Mouse (Mus musculus) liver, adult 2 months (tissue): ENCODE data around the gene Gon7. TPM values are rescaled to one million over a fixed set of nuclear protein-coding genes. Genes with fewer than 3 reads are reported as not detected.

ENCODE experiments used
- DNase-seq: peaks from one replicate; pipeline ENCODE4 v3.0.0-alpha.2; 2011; ENCODE audit warnings: low read depth, low spot score; ENCODE audit errors: extremely low read depth
- H3K27ac ChIP-seq: fragments of 200-500 bp; replicated peaks from 2 replicates; pipeline ENCODE4 v1.5.1; 2012; ENCODE audit warnings: low read depth, mild to moderate bottlenecking, control low read depth, inconsistent platforms, low read length; ENCODE audit not compliant: insufficient read depth
- H3K27me3 ChIP-seq: fragments of 200-500 bp; 2 replicates; pipeline ENCODE4 v1.6.1; 2012; ENCODE audit warnings: mild to moderate bottlenecking, moderate library complexity, low read length, inconsistent platforms; ENCODE audit not compliant: control insufficient read depth, insufficient read depth
- H3K36me3 ChIP-seq: fragments of 200-500 bp; 2 replicates; pipeline ENCODE4 v1.6.1; 2012; ENCODE audit warnings: low read length, inconsistent platforms; ENCODE audit not compliant: control insufficient read depth, insufficient read depth
- H3K4me1 ChIP-seq: fragments of 200-500 bp; 2 replicates; pipeline ENCODE4 v1.6.1; 2011; ENCODE audit warnings: low read length; ENCODE audit not compliant: control insufficient read depth, insufficient read depth
- H3K4me3 ChIP-seq: fragments of 200-500 bp; 2 replicates; pipeline ENCODE4 v1.5.1; 2011; ENCODE audit warnings: low read depth, mild to moderate bottlenecking, control low read depth, low read length, moderate library complexity; ENCODE audit not compliant: insufficient read depth
- H3K79me2 ChIP-seq: fragments of 200-500 bp; 2 replicates; pipeline ENCODE4 v1.6.1; 2012; ENCODE audit warnings: inconsistent platforms, mild to moderate bottlenecking, low read length, moderate library complexity; ENCODE audit not compliant: control insufficient read depth, insufficient read depth
- H3K9ac ChIP-seq: fragments of 200-500 bp; 2 replicates; pipeline ENCODE4 v1.6.1; 2012; ENCODE audit warnings: low read depth, mild to moderate bottlenecking, control low read depth, inconsistent platforms, low read length
- CTCF ChIP-seq: fragments of 200-500 bp; IDR thresholded peaks from 2 replicates; pipeline ENCODE4 v1.5.1; 2011; ENCODE audit warnings: low read depth, low read length, control low read depth
- POLR2A ChIP-seq: fragments of 200-500 bp; IDR thresholded peaks from 2 replicates; pipeline ENCODE4 v1.6.1; 2011; ENCODE audit warnings: low read length, control low read depth; ENCODE audit not compliant: insufficient read depth; ENCODE audit errors: extremely low read depth
- WGBS: fragments of 180-500 bp; shearing (Covaris S2); methylation state at CpG from one replicate; pipeline ENCODE4 v1.1.7; 2018; 5-methylcytosine and 5-hydroxymethylcytosine counted together
- polyA plus RNA-seq: library from polyadenylated mRNA; depleted of rRNA; stranded (reverse); fragments of >200 nt; gene quantifications from 2 replicates; pipeline ENCODE4 v1.2.3, GENCODE M21; 2012; rRNA removed
- total RNA-seq: library from RNA; depleted of rRNA; stranded (reverse); fragments of >200 nt; gene quantifications from 2 replicates; pipeline ENCODE4 v1.2.3, GENCODE M21; 2014; rRNA removed

Gon7 gene
- total and polyA plus RNA-seq, 2 experiments, result 5.6 to 11.5 TPM

DNA sequence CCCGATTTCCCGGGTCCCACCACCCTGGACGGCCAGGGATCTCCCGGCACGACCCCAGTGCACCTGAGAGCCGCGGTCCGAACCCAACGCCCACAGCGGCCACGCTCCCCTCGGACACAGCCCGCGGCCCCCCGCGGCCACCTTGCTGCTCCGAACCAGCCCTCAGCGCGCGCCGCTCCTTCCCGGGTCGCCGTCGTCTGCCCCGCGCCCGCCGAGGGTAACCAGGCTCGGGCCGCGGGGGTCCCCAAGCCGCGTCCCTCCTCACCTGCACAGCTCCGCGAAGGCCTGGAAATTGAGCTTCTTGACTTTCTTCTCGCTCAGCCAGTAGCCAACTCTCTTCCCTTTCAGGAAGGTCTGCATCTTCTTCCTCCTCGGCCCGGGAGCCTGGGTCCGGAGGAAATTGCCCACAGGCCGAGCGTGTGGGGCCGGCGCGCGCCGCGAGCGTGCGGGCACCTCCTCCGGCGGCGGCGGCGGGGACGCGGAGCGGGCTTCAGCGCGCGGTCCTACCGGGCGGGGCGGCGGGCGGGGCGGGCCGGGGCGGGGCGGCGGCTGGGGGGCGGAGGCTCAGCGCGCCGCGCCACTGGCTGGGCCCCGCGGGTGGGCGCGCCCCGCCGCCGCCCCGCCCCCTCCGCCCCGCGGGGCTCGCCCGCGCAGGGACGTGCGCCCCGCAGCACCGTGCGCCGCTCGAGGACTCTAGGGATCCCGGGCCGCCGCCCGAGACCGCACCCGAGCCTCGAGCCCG lies 53.0 kb downstream of the Gon7 start, which contains the start of gene Itpk1:
Itpk1 (minus strand) TSS at position 474 of the 742 bp plus-strand sequence.
- TF ChIP-seq POLR2A (0 out of 2 replicates have a peak, but pooled peaks have one; percentile 28), CTCF (no peak)
- Histone ChIP-seq H3K27me3 (no peaks in the 10 kb centered on the region), H3K4me1 (peaks cover 10% of the 10 kb centered on the region), H3K27ac (peak within 1 kb of the TSS; percentile 78), H3K36me3 (no peaks in the 10 kb centered on the region), H3K79me2 (peaks cover 17% of the 10 kb centered on the region; the same call in 1 of the 2 replicates), H3K4me3 (peak within 1 kb of the TSS; percentile 89), H3K9ac (peak within 1 kb of the TSS; percentile 93)
- DNase-seq, result no peak
- WGBS, result under 1% methylated on average over 76 of the region's 105 CpGs

DNA sequence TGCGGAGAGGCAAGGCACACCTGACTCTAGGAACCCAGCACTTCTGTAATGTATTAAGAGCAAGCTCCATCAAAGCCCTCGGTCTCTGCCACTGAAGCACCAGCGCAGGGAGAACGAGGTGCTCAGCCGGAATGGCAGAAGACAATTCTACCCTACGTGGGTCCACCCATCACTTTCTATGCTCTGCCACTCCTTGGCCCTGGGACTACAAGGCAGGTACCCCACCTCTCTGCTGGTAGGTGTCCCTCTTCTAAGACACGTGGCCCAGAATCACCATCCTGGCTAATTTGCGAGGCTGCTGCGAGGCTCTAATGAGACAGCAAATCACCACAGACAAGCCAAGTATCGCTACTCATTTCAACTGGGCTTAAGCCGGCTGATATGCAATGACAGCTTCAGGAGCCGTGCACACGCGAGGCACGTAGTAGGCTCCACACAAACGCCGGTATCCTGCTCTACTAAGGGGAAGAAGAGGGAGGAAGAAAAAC lies 53.6 kb downstream of the Gon7 start:
- peaks cover 17% of the 10 kb centered on the region; the same call in 1 of the 2 replicates for H3K79me2 ChIP-seq
- H3K27me3 ChIP-seq, result no peaks in the 10 kb centered on the region
- H3K4me3 ChIP-seq, result peak overlapping the region; percentile 74
- peak overlapping the region; percentile 79 for H3K9ac ChIP-seq
- peak overlapping the region; percentile 36 for H3K27ac ChIP-seq
- H3K36me3 ChIP-seq, result no peaks in the 10 kb centered on the region
- DNase-seq, result no peak
- peaks cover 10% of the 10 kb centered on the region for H3K4me1 ChIP-seq
- 21% methylated on average over 17 of the region's 17 CpGs for WGBS
- TF ChIP-seq POLR2A, result no peak
- no peak for TF ChIP-seq CTCF

GRCm38 (mm10) chr12:102703441-102703840 lies 54.2 kb downstream of the Gon7 start:
- peak overlapping the region; percentile 31; the same call in 1 of the 2 replicates for H3K4me3 ChIP-seq
- 76% methylated on average over 6 of the region's 6 CpGs for WGBS
- TF ChIP-seq CTCF, result no peak
- TF ChIP-seq POLR2A, result no peak

More at GRCm38 (mm10) chr12:102703441-102703840, 54.2 kb downstream of the Gon7 start:
- DNase-seq, result no peak
- Histone ChIP-seq H3K79me2 (peaks cover 22% of the 10 kb centered on the region; the same call in 1 of the 2 replicates), H3K27ac (no peak overlapping the region), H3K9ac (no peak overlapping the region), H3K27me3 (no peaks in the 10 kb centered on the region), H3K4me1 (peaks cover 10% of the 10 kb centered on the region), H3K36me3 (no peaks in the 10 kb centered on the region)

Other genes starting within 250 kb of the Gon7 start
- 1.8 TPM in 1 of 2 replicates, not detected in the other for gene Chga, start 202.8 kb downstream of the Gon7 start, total RNA-seq
- gene Chga, start 202.8 kb downstream of the Gon7 start, polyA plus RNA-seq, result 0.42 TPM in 1 of 2 replicates, not detected in the other
- gene Itpk1, start 52.9 kb downstream of the Gon7 start, total RNA-seq, result 7.9 and 8.3 TPM in 2 replicates
- gene Itpk1, start 52.9 kb downstream of the Gon7 start, polyA plus RNA-seq, result 21.0 and 22.8 TPM in 2 replicates
- gene Moap1, start 14.1 kb downstream of the Gon7 start, total RNA-seq, result 0.54 and 1.0 TPM in 2 replicates
- gene Moap1, start 14.1 kb downstream of the Gon7 start, polyA plus RNA-seq, result 0.15 and 0.37 TPM in 2 replicates
- gene Tmem251, start 14.0 kb downstream of the Gon7 start, total RNA-seq, result 1.8 and 2.0 TPM in 2 replicates
- gene Tmem251, start 14.0 kb downstream of the Gon7 start, polyA plus RNA-seq, result 1.2 and 1.6 TPM in 2 replicates
- not detected in 2 replicates for gene Gm28051, start within 50 bp of the Gon7 start, total RNA-seq
- not detected in 2 replicates for gene Gm28051, start within 50 bp of the Gon7 start, polyA plus RNA-seq
- 15.1 and 15.3 TPM in 2 replicates for gene Ubr7, start 164 bp upstream of the Gon7 start, total RNA-seq
- gene Ubr7, start 164 bp upstream of the Gon7 start, polyA plus RNA-seq, result 6.0 and 6.5 TPM in 2 replicates
- 1.5 and 1.8 TPM in 2 replicates for gene Gm20604, start 869 bp upstream of the Gon7 start, total RNA-seq
- gene Gm20604, start 869 bp upstream of the Gon7 start, polyA plus RNA-seq, result 0.94 and 1.1 TPM in 2 replicates
- 15.5 and 17.6 TPM in 2 replicates for gene Btbd7, start 120.7 kb upstream of the Gon7 start, total RNA-seq
- 4.2 and 4.7 TPM in 2 replicates for gene Btbd7, start 120.7 kb upstream of the Gon7 start, polyA plus RNA-seq
- gene Cox8c, start 141.5 kb upstream of the Gon7 start, total RNA-seq, result not detected in 2 replicates
- not detected in 2 replicates for gene Cox8c, start 141.5 kb upstream of the Gon7 start, polyA plus RNA-seq
- 0.20 and 0.46 TPM in 2 replicates for gene Unc79, start 191.1 kb upstream of the Gon7 start, total RNA-seq
- 0.07 and 0.15 TPM in 2 replicates for gene Unc79, start 191.1 kb upstream of the Gon7 start, polyA plus RNA-seq